7 mouse cellular contexts compared by ENCODE assay signal in genomic region chr12:105483503-105483902, GRCm38 (mm10). TPM values are rescaled to one million over a fixed set of nuclear protein-coding genes. Genes with fewer than 3 reads are reported as not detected.
A peak's percentile ranks its signal among the peaks of the same experiment; 100 is the strongest.
DNase-seq lines count a peak whose midpoint lies in the region; ATAC-seq and TF ChIP-seq lines count a peak whose summit lies in the region.

No protein-coding gene starts in this region.

- peaks cover 11% of the 10 kb centered on the region for H3K36me3 ChIP-seq in forebrain, postnatal 0 days (ENCODE audit: insufficient read depth)

- no peak overlapping the region for H3K4me2 ChIP-seq in forebrain, postnatal 0 days (ENCODE audit: low read depth)

- H3K4me3 ChIP-seq in layer of hippocampus, adult 2 months: no peak overlapping the region
- H3K4me3 ChIP-seq in forebrain, postnatal 0 days (ENCODE audit: low read depth, low read length): no peak overlapping the region

- intact Hi-C loops in gastrocnemius, postnatal 14 days (cut with DNase I; ENCODE audit: low total_unique reads): no loop called here

- H3K9me3 ChIP-seq in forebrain, postnatal 0 days (ENCODE audit: low read length): no peaks in the 10 kb centered on the region

- DNase-seq in layer of hippocampus, adult 2 months (ENCODE audit: low spot score in 2 of 2): peak in 1 of 2 experiments; percentile 48
- no peak for DNase-seq in layer of hippocampus, postnatal 36 days
- peak; percentile 22 for DNase-seq in adipocyte (ENCODE audit: low spot score)
- peak; percentile 48 for DNase-seq in forebrain, postnatal 0 days
- no peak for DNase-seq in right cerebral cortex, adult 18-20 months
- no peak for DNase-seq in gastrocnemius, postnatal 14 days

- no peaks in the 10 kb centered on the region for H3K27me3 ChIP-seq in forebrain, postnatal 0 days (ENCODE audit: insufficient read depth, low read length)

- 44% methylated on average over 3 of the region's 3 CpGs for WGBS in forebrain, postnatal 0 days

- TF ChIP-seq CTCF in layer of hippocampus, adult 2 months (conservative IDR thresholded peaks at IDR 0.05): peak; percentile 84
- TF ChIP-seq CTCF in forebrain, postnatal 0 days (IDR thresholded peaks at IDR 0.05; ENCODE audit: low read depth): peak; percentile 72

- ATAC-seq in forebrain, postnatal 0 days: peak; percentile 70
- peak; percentile 75; the same call in 1 of the 2 replicates for ATAC-seq in megakaryocyte-erythroid progenitor cell, adult 5-6 weeks (replicated peaks; ENCODE audit: low FRiP score, low TSS enrichment, poor library complexity, severe bottlenecking)

- no peak overlapping the region for H3K27ac ChIP-seq in layer of hippocampus, adult 2 months
- no peak overlapping the region for H3K27ac ChIP-seq in forebrain, postnatal 0 days (ENCODE audit: low read depth, low read length)

- H3K9ac ChIP-seq in forebrain, postnatal 0 days: no peak overlapping the region

- no peaks in the 10 kb centered on the region for H3K4me1 ChIP-seq in forebrain, postnatal 0 days (ENCODE audit: insufficient read depth)

RNA-seq across cellular contexts. Expression of gene D430019H16Rik, which starts 29.8 kb away (rescaled TPM):
- total RNA-seq in layer of hippocampus, adult 2 months (2021): 100 to 1,000 TPM; 115 to 116 TPM
- 100 to 1,000 TPM; 118 to 119 TPM for total RNA-seq in layer of hippocampus, postnatal 36 days (2021)
- total RNA-seq in forebrain, postnatal 0 days (2014; rRNA removed): 192 and 208 TPM in 2 replicates
- polyA plus RNA-seq in forebrain, postnatal 0 days (2015; fragmentation: Nextera tagmentation; extraction: Ambion mirVana): 9.3 and 13.3 TPM in 2 replicates
- not detected in 2 replicates for total RNA-seq in megakaryocyte-erythroid progenitor cell, adult 5-6 weeks (2014; fragmentation: Nextera tagmentation)
- not detected in 2 replicates for total RNA-seq in megakaryocyte-erythroid progenitor cell, adult 5-6 weeks (2017)
- total RNA-seq in gastrocnemius, postnatal 14 days (2021): 1 to 10 TPM; 1.1 to 1.6 TPM

Comparison
In these comparisons a context has a peak if more than half of its experiments do, and no peak if none do; other contexts are left out.
1. DNase-seq: peak in adipocyte (single experiment) and forebrain, postnatal 0 days (single experiment); none in layer of hippocampus, postnatal 36 days (0 of 2), right cerebral cortex, adult 18-20 months (single experiment) and gastrocnemius, postnatal 14 days (single experiment).
2. RNA of gene D430019H16Rik, which starts 29.8 kb away (total RNA-seq): 192 to 208 TPM in forebrain, postnatal 0 days, 118 to 119 TPM in layer of hippocampus, postnatal 36 days and 115 to 116 TPM in layer of hippocampus, adult 2 months; 1.1 to 1.6 TPM in gastrocnemius, postnatal 14 days and not detected in megakaryocyte-erythroid progenitor cell, adult 5-6 weeks; every median in the first group is over 10 times any median in the second.